Mouse (Mus musculus) spleen, adult 2 months (tissue): ENCODE results near the gene Pcbp4. TPM values are rescaled to one million over a fixed set of nuclear protein-coding genes. Genes with fewer than 3 reads are reported as not detected.

Experiments used
- DNase-seq, 2 experiments: peaks; one replicate each; pipeline versions ENCODE4 v3.0.0 to v3.0.0-alpha.2; 2012 to 2021; ENCODE audit warnings: low spot score in 2 of 2, low read depth in 1 of 2
- H3K27ac ChIP-seq: fragments of 200-500 bp; 2 replicates; pipeline ENCODE4 v1.5.1; 2012; ENCODE audit warnings: low read length, inconsistent platforms; ENCODE audit not compliant: insufficient read depth
- H3K27me3 ChIP-seq: fragments of 200-500 bp; 2 replicates; pipeline ENCODE4 v1.6.1; 2012; ENCODE audit warnings: mild to moderate bottlenecking, moderate library complexity, low read length, inconsistent platforms; ENCODE audit not compliant: control insufficient read depth, insufficient read depth
- H3K36me3 ChIP-seq: fragments of 200-500 bp; 2 replicates; pipeline ENCODE4 v1.6.1; 2012; ENCODE audit warnings: mild to moderate bottlenecking, low read length, inconsistent platforms; ENCODE audit not compliant: control insufficient read depth, insufficient read depth
- H3K4me1 ChIP-seq: fragments of 200-500 bp; 2 replicates; pipeline ENCODE4 v1.6.1; 2011; ENCODE audit warnings: inconsistent platforms; ENCODE audit not compliant: control insufficient read depth, insufficient read depth, insufficient read length
- H3K4me3 ChIP-seq: fragments of 200-500 bp; 2 replicates; pipeline ENCODE4 v1.5.1; 2011; ENCODE audit warnings: mild to moderate bottlenecking, inconsistent platforms; ENCODE audit not compliant: insufficient read depth, insufficient read length; ENCODE audit errors: extremely low read depth
- CTCF ChIP-seq: fragments of 200-500 bp; IDR thresholded peaks from 2 replicates; pipeline ENCODE4 v1.5.1; 2011; ENCODE audit warnings: mild to moderate bottlenecking, inconsistent platforms; ENCODE audit not compliant: insufficient read depth, insufficient read length, insufficient replicate concordance; ENCODE audit errors: extremely low read depth
- POLR2A ChIP-seq: fragments of 200-500 bp; IDR thresholded peaks from 2 replicates; pipeline ENCODE4 v1.6.1; 2011; ENCODE audit warnings: low read depth, low read length, inconsistent platforms
- WGBS: fragments of 180-500 bp; shearing (Covaris S2); methylation state at CpG from one replicate; pipeline ENCODE4 v1.1.7; 2018; 5-methylcytosine and 5-hydroxymethylcytosine counted together
- polyA plus RNA-seq: library from polyadenylated mRNA; depleted of rRNA; stranded (reverse); fragments of >200 nt; gene quantifications from 2 replicates; pipeline ENCODE4 v1.2.3, GENCODE M21; 2012

The Pcbp4 gene
- polyA plus RNA-seq, 1 experiment = 15.8 TPM

DNA sequence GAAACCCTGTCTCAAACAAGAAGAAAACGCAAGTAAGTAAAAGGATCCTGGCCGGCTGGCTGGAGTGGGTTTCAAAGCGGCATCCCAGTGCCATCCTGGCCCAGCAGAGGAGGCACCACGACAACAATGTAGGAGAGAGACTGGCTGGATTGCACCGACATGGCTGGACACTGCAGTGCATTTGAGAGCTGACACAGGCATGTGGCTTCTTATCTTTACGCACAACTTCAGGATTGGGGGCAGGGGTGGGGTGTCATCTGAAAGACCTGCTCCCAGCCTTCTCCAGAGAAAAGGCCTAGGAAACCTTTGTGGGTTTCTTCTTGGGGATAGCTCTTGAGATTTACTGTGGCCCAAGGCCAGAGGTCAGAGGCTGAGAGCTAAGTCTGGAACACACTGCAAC lies 41.4 kb upstream of the Pcbp4 start:
- Histone ChIP-seq H3K4me1 (peaks cover 11% of the 10 kb centered on the region; the same call in 1 of the 2 replicates), H3K27ac (no peak overlapping the region), H3K36me3 (no peaks in the 10 kb centered on the region), H3K4me3 (no peak overlapping the region), H3K27me3 (no peaks in the 10 kb centered on the region)
- no peak for DNase-seq
- TF ChIP-seq POLR2A (no peak), CTCF (no peak)
- 53% methylated on average over 6 of the region's 6 CpGs for WGBS

DNA sequence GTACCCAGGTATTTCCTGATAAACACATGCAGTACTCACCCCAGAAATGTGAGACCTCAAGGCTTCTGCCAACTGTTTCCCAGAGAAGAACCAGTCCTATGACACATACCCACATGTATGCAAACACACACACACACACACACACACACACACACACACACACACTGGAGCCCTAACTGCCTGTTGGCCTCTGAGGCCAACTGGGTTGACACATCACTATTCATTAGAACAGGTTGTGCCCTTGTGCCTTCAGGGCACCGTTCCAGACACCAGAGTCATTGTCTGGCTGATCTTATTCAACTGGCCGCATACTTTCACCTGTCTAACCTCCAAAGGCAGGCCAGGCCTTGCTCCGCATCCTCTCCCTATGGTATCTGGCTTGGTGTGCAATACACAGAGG lies 40.9 kb upstream of the Pcbp4 start:
- TF ChIP-seq CTCF = no peak
- TF ChIP-seq POLR2A = no peak
- Histone ChIP-seq H3K27me3 (no peaks in the 10 kb centered on the region), H3K36me3 (no peaks in the 10 kb centered on the region), H3K4me3 (no peak overlapping the region), H3K4me1 (peaks cover 11% of the 10 kb centered on the region; the same call in 1 of the 2 replicates), H3K27ac (no peak overlapping the region)
- DNase-seq = no peak
- WGBS = 86% methylated on average over 3 of the region's 3 CpGs

DNA sequence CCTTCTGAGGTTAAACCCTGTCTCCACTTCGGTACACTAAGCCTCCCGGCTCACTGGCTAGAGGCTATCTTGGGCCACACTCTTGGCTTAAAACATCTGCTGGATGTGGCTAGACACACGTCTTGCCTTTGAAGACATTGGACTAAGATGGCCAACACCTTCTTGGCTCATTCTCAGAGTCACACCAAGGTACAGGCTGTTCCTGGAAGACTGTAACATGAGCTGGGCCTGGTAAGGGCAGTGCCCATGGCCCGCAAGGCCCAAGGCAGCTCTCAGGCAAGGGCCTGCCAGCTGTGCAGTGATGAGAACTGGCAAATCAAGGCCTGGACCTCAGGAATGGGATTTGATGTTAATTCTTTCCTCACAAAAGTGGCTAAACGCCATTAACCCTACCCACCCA lies 39.5 kb upstream of the Pcbp4 start:
- Histone ChIP-seq H3K4me3 (no peak overlapping the region), H3K36me3 (no peaks in the 10 kb centered on the region), H3K4me1 (peaks cover 11% of the 10 kb centered on the region; the same call in 1 of the 2 replicates), H3K27ac (no peak overlapping the region), H3K27me3 (no peaks in the 10 kb centered on the region)
- TF ChIP-seq POLR2A = no peak
- no peak for TF ChIP-seq CTCF
- 90% methylated on average over 5 of the region's 5 CpGs for WGBS
- no peak for DNase-seq

DNA sequence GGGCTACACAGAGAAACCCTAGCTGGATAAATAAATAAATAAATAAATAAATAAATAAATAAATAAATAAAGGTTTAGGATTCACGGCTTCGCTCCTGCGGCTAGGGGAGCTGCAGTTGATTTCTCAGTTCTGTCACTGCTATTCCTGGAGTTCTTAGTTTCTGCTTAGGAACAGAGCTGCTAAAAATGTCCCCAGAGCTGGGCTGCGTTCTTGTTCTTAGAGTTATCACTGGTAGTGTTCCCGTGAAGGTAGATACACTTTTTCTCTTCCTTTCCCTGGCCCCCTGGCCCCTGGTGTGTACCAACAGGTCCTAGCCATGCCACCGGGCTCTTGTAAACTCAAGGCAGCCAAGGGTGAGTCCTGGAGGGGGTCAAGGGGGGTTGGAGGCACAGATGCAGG lies 36.3 kb upstream of the Pcbp4 start:
- 90% methylated on average over 6 of the region's 6 CpGs for WGBS
- H3K4me1 ChIP-seq = peaks cover 4% of the 10 kb centered on the region; the same call in 1 of the 2 replicates
- no peak for TF ChIP-seq POLR2A
- no peak for TF ChIP-seq CTCF
- H3K4me3 ChIP-seq = no peak overlapping the region
- no peak for DNase-seq
- H3K27me3 ChIP-seq = no peaks in the 10 kb centered on the region; the same call in 1 of the 2 replicates
- no peaks in the 10 kb centered on the region for H3K36me3 ChIP-seq
- no peak overlapping the region for H3K27ac ChIP-seq

DNA sequence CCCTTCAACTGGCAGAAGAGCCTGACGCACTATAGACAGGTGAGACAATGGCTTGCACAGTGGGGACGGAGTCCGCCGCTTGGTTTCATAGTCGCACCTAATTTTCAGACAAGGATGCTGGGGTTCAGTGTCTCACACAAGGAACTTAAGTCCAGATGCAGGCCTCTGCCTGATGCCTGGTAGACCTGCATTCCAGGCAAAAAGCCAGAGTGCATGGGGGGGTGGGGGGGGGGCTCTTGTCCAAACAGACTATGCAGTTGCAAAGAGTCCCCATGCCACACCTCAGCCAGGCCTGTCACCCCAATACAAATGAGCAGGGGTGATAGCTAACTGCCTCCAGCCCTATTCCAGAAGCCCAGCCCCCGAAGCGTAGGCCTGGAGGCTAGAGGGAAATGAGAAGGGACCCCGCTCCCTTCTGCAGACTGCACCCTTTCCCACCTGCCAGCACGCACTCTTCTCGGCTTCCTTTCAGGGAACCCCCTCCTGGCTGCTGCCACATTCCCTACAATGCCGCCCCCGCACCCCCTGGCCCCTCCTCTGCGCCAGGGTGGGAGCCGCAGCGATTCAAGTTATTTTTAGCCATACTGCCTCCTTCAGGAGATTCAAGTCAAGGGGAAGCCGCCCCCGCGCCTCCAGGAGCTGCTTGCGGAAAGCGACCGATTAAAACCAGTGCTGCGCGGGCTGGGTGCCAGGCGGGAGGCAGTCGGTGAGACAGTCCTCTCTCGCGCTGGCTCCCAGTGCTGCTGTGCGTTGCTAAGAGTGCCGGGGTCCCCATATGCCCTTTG lies 35.1 kb upstream of the Pcbp4 start:
- TF ChIP-seq POLR2A (no peak), CTCF (no peak)
- no peaks in the 10 kb centered on the region for H3K36me3 ChIP-seq
- WGBS = 20% methylated on average over 29 of the region's 29 CpGs
- H3K27me3 ChIP-seq = no peaks in the 10 kb centered on the region; the same call in 1 of the 2 replicates
- no peak overlapping the region for H3K4me3 ChIP-seq
- no peak for DNase-seq
- peaks cover 2% of the 10 kb centered on the region; the same call in 1 of the 2 replicates for H3K4me1 ChIP-seq
- H3K27ac ChIP-seq = no peak overlapping the region

DNA sequence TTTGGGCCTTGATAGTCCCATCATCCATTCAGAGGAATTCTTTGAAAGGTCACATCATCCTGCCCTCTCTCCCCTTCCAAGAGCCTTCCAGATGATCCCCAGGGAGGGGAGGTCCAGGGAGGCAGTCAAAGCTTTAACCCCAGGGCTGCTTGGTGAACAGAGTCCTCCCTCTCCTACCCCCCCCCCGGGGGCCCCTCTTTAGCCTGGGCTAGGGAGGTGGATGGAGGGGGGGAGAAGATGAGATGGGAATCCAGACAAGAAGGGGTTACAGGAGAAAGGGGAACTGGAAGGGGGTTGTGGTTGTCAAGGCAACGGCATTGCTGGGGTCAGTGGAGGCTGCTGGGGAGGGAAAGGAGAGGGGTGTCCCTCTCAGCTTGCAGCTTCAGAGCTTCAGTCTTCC lies 32.5 kb upstream of the Pcbp4 start:
- TF ChIP-seq CTCF = no peak
- no peak for TF ChIP-seq POLR2A
- no peaks in the 10 kb centered on the region for H3K36me3 ChIP-seq
- H3K27ac ChIP-seq = no peak overlapping the region
- 3% methylated on average over 2 of the region's 2 CpGs for WGBS
- no peak overlapping the region for H3K4me3 ChIP-seq
- H3K27me3 ChIP-seq = no peaks in the 10 kb centered on the region; the same call in 1 of the 2 replicates
- peaks cover 2% of the 10 kb centered on the region; the same call in 1 of the 2 replicates for H3K4me1 ChIP-seq
- DNase-seq = no peak

DNA sequence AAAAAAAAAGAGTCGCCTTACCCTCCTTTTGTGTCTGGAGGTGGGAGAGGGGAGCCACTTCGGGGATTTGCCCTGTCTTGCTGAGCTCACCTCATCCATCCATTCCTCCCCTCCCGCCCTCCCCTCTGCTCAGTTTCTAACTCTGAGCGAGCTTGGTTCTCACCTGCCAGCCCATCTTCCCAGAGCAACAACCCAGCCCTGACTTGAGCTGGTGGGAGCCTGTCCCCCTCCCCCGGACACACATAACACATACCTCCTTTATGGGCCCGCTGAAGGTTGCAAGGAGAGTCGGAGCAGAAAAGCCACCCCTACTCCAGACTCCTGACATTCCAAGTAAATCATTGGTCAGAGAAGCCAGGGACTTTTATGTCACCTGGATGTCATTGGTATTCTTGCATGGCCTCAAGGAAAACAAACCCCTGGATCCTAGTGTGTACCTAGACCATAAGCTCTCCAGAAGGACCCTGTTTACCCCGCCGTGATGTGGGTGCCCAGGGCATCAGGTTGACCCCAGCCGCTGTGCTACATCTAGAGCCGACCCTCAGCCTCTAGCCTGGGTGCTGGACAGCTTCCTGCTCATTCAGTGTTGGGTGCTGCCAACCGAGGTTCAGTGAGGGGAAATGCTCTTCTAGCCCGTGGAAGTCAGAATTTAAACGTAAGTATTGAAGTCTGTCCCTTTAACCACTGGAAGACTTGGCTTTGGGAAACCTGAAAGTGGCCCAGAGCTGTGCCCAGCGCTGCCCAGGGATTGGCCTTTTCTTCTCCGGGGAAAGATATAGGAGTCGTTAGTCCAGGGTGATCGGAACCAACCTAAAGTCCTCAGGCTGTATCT lies 31.8 kb upstream of the Pcbp4 start:
- 19% methylated on average over 18 of the region's 18 CpGs for WGBS
- TF ChIP-seq CTCF (no peak), POLR2A (no peak)
- Histone ChIP-seq H3K36me3 (no peaks in the 10 kb centered on the region), H3K4me1 (peaks cover 2% of the 10 kb centered on the region; the same call in 1 of the 2 replicates), H3K27ac (no peak overlapping the region), H3K27me3 (no peaks in the 10 kb centered on the region; the same call in 1 of the 2 replicates), H3K4me3 (no peak overlapping the region)
- DNase-seq = no peak
